ENCODE assay signal across 9 mouse cellular contexts in genomic region chr2:132028107-132028506, GRCm38 (mm10). TPM values are rescaled to one million over a fixed set of nuclear protein-coding genes. Genes with fewer than 3 reads are reported as not detected.
DNase-seq lines count a peak whose midpoint lies in the region; ATAC-seq and TF ChIP-seq lines count a peak whose summit lies in the region.
"Had no signal": no experiment of that assay in that cellular context is flagged by ENCODE, and none has a peak within 500 bp of the region (broad histone marks: within the 10 kb centered on the region; RNA-seq: fewer than 3 reads in every experiment).

No protein-coding gene starts in this region.

- H3K27ac ChIP-seq in heart, embryonic 11.5 days (ENCODE audit: low read depth, low read length), result no peak overlapping the region
- no peak overlapping the region for H3K27ac ChIP-seq in ES-Bruce4 (ENCODE audit: insufficient read depth, low read length)
- H3K27ac ChIP-seq in heart, postnatal 0 days (ENCODE audit: low read depth), result no peak overlapping the region
- peak overlapping the region; percentile 92 for H3K27ac ChIP-seq in macrophage

- 47% methylated on average over 5 of the region's 5 CpGs for WGBS in heart, embryonic 11.5 days (ENCODE audit: insufficient replicate concordance)
- 60% methylated on average over 5 of the region's 5 CpGs for WGBS in heart, postnatal 0 days
- WGBS in macrophage (ENCODE audit: missing documents), result 26% methylated on average over 5 of the region's 5 CpGs

- H3K36me3 ChIP-seq in heart, embryonic 11.5 days (ENCODE audit: control insufficient read depth, insufficient read depth, low read length), result no peaks in the 10 kb centered on the region
- no peaks in the 10 kb centered on the region for H3K36me3 ChIP-seq in ES-Bruce4 (ENCODE audit: control insufficient read depth, insufficient read depth, low read length, poor library complexity, severe bottlenecking)
- no peaks in the 10 kb centered on the region for H3K36me3 ChIP-seq in heart, postnatal 0 days (replicated peaks; ENCODE audit: control insufficient read depth, insufficient read depth, low read length)
- H3K36me3 ChIP-seq in macrophage (ENCODE audit: inconsistent target), result peaks cover 8% of the 10 kb centered on the region; the same call in 1 of the 2 replicates

- no peak overlapping the region for H3K4me3 ChIP-seq in heart, embryonic 11.5 days (ENCODE audit: low read depth, low read length)
- H3K4me3 ChIP-seq in ES-Bruce4 (ENCODE audit: low read depth, low read length) (peak overlapping the region; percentile 57), macrophage (ENCODE audit: inconsistent target) (peak overlapping the region; percentile 90)
- peak overlapping the region; percentile 70; the same call in 1 of the 2 replicates for H3K4me3 ChIP-seq in heart, postnatal 0 days (ENCODE audit: low read depth, low read length)

- no peak overlapping the region for H3K9ac ChIP-seq in heart, embryonic 11.5 days (ENCODE audit: low read depth, low read length)
- 0 out of 2 replicates have a peak overlapping the region, but pooled peaks have one; percentile 74 for H3K9ac ChIP-seq in ES-Bruce4 (ENCODE audit: low read depth, poor library complexity, severe bottlenecking)
- H3K9ac ChIP-seq in heart, postnatal 0 days (replicated peaks; ENCODE audit: low read depth, low read length), result no peak overlapping the region

- no peak for ATAC-seq in heart, embryonic 11.5 days (replicated peaks; ENCODE audit: insufficient number of reproducible peaks, low FRiP score, low TSS enrichment)
- no peak for ATAC-seq in heart, postnatal 0 days (ENCODE audit: insufficient read depth, low read depth)
- no peak for ATAC-seq in inflammation-experienced regulatory T-cells, adult 6 months

- peaks cover 27% of the 10 kb centered on the region for H3K27me3 ChIP-seq in heart, embryonic 11.5 days (ENCODE audit: control insufficient read depth, insufficient read depth, low read length)
- peaks cover 5% of the 10 kb centered on the region; the same call in 1 of the 2 replicates for H3K27me3 ChIP-seq in ES-Bruce4 (ENCODE audit: control insufficient read depth, insufficient read depth, low read length, poor library complexity, severe bottlenecking)
- H3K27me3 ChIP-seq in heart, postnatal 0 days (ENCODE audit: control insufficient read depth, insufficient read depth, low read length), result no peaks in the 10 kb centered on the region

- H3K4me2 ChIP-seq in heart, embryonic 11.5 days, result peak overlapping the region; percentile 100; the same call in 1 of the 2 replicates
- H3K4me2 ChIP-seq in heart, postnatal 0 days (ENCODE audit: low read depth, low read length), result peak overlapping the region; percentile 98

- intact Hi-C loops in heart, postnatal 25 days (cut with DNase I), result no loop called here

- H3K4me1 ChIP-seq in heart, embryonic 11.5 days (ENCODE audit: control insufficient read depth, insufficient read depth, low read length), result peaks cover 10% of the 10 kb centered on the region; the same call in 1 of the 2 replicates
- H3K4me1 ChIP-seq in ES-Bruce4 (ENCODE audit: control insufficient read depth, insufficient read depth, low read length), result no peaks in the 10 kb centered on the region
- peaks cover 9% of the 10 kb centered on the region; the same call in 1 of the 2 replicates for H3K4me1 ChIP-seq in heart, postnatal 0 days (ENCODE audit: control insufficient read depth, insufficient read depth)

- no peak for TF ChIP-seq POLR2A in ES-Bruce4 (IDR thresholded peaks at IDR 0.05; ENCODE audit: insufficient read depth, low read length)

- TF ChIP-seq EP300 in ES-Bruce4 (IDR thresholded peaks at IDR 0.05; ENCODE audit: insufficient read depth, low read depth, low read length), result no peak
- no peak for TF ChIP-seq EP300 in heart, postnatal 0 days (IDR thresholded peaks at IDR 0.05; ENCODE audit: low read depth)

- no peak for TF ChIP-seq CTCF in ES-Bruce4 (IDR thresholded peaks at IDR 0.05; ENCODE audit: low read depth, low read length)
- no peak for TF ChIP-seq CTCF in heart, postnatal 0 days (IDR thresholded peaks at IDR 0.05; ENCODE audit: low read depth)

- peaks cover 64% of the 10 kb centered on the region for H3K79me2 ChIP-seq in macrophage (ENCODE audit: inconsistent target)

- no peaks in the 10 kb centered on the region for H3K9me3 ChIP-seq in heart, embryonic 11.5 days (replicated peaks; ENCODE audit: control insufficient read depth, low read length)
- no peaks in the 10 kb centered on the region for H3K9me3 ChIP-seq in ES-Bruce4 (replicated peaks; ENCODE audit: control insufficient read depth, insufficient read depth, low read length, poor library complexity, severe bottlenecking)
- no peaks in the 10 kb centered on the region for H3K9me3 ChIP-seq in heart, postnatal 0 days (replicated peaks; ENCODE audit: control insufficient read depth, low read length)

- DNase-seq in heart, postnatal 25 days (ENCODE audit: low spot score), result no peak
- DNase-seq in heart, postnatal 0 days (ENCODE audit: low spot score), result no peak
- no peak for DNase-seq in cerebellum, postnatal 10 days
- no peak for DNase-seq in adipocyte (ENCODE audit: low spot score)
- DNase-seq: cerebellum, adult 9-11 months had no signal

RNA-seq across cellular contexts. Expression of gene Rassf2, which starts 2.0 kb away (rescaled TPM):
- 3.1 and 3.9 TPM in 2 replicates for polyA plus RNA-seq in heart, embryonic 11.5 days (2014; fragmentation: Nextera tagmentation; extraction: Ambion mirVana)
- 10 to 100 TPM in 1 of 2 experiments, 1 to 10 TPM in 1; 8.2 to 10.4 TPM for total RNA-seq in heart, postnatal 25 days (2021)
- polyA plus RNA-seq in ES-Bruce4 (2011; ENCODE audit: insufficient read depth, insufficient read length, low read depth, missing spikeins), result 4.0 and 4.3 TPM in 2 replicates
- 3.7 and 5.2 TPM in 2 replicates for total RNA-seq in heart, postnatal 0 days (2014; rRNA removed; ENCODE audit: low replicate concordance)
- polyA plus RNA-seq in heart, postnatal 0 days (2015; fragmentation: Nextera tagmentation; extraction: Ambion mirVana), result 2.6 and 2.7 TPM in 2 replicates
- 100 to 1,000 TPM in 15 of 26 experiments, 10 to 100 TPM in 11; 23.3 to 256 (median 125) TPM for total RNA-seq in macrophage (2018; cell fraction: chromatin; rRNA removed)
- 100 to 1,000 TPM in 11 of 26 experiments, 10 to 100 TPM in 15; 49.1 to 135 (median 96.8) TPM for total RNA-seq in macrophage (2018; cell fraction: cytosol; rRNA removed)
- 100 to 1,000 TPM in 10 of 26 experiments, 10 to 100 TPM in 16; 41.2 to 213 (median 88.6) TPM for total RNA-seq in macrophage (2018; cell fraction: nucleus; rRNA removed)
- polyA plus RNA-seq in macrophage (2018), result 73.9 to 95.6 TPM (median 92.2 TPM) in 3 replicates
- polyA plus RNA-seq in inflammation-experienced regulatory T-cells, adult 6 months (2017; shearing (Covaris generic)), result 10 to 100 TPM; 78.8 to 88.1 (median 87.3) TPM

Comparison
In these comparisons a context has a peak if more than half of its experiments do, and no peak if none do; other contexts are left out.
1. RNA of gene Rassf2, which starts 2.0 kb away (polyA plus RNA-seq): 73.9 to 95.6 TPM in macrophage and 78.8 to 88.1 TPM in inflammation-experienced regulatory T-cells, adult 6 months; 4.0 to 4.3 TPM in ES-Bruce4, 3.1 to 3.9 TPM in heart, embryonic 11.5 days and 2.6 to 2.7 TPM in heart, postnatal 0 days; every median in the first group is over 10 times any median in the second.